9 mouse cellular contexts compared by ENCODE assay signal in genomic region chr5:143059182-143059581, GRCm38 (mm10). TPM values are rescaled to one million over a fixed set of nuclear protein-coding genes. Genes with fewer than 3 reads are reported as not detected.
DNase-seq lines count a peak whose midpoint lies in the region; ATAC-seq and TF ChIP-seq lines count a peak whose summit lies in the region.
"Had no signal": no experiment of that assay in that cellular context is flagged by ENCODE, and none has a peak within 500 bp of the region (broad histone marks: within the 10 kb centered on the region; RNA-seq: fewer than 3 reads in every experiment).

No protein-coding gene starts in this region.

- no peak overlapping the region for H3K4me2 ChIP-seq in hindbrain, embryonic 12.5 days (replicated peaks)
- no peak overlapping the region for H3K4me2 ChIP-seq in hindbrain, embryonic 16.5 days (ENCODE audit: low read length)
- H3K4me2 ChIP-seq in CH12.LX (ENCODE audit: insufficient read depth, low read depth, poor library complexity, severe bottlenecking) = 0 out of 2 replicates have a peak overlapping the region, but pooled peaks have one; percentile 11

- in situ Hi-C loops in CH12.LX (cut with MboI; ENCODE audit: low pct_ligation_motif_present, low pct_unique_long_range_greater_than_20kb, low sequenced_read_pairs) = no loop called here

- TF ChIP-seq EP300 in CH12.LX (IDR thresholded peaks at IDR 0.05; ENCODE audit: low read length) = no peak

- H3K27ac ChIP-seq in hindbrain, embryonic 12.5 days = 0 out of 2 replicates have a peak overlapping the region, but pooled peaks have one; percentile 7
- no peak overlapping the region for H3K27ac ChIP-seq in hindbrain, embryonic 16.5 days (ENCODE audit: low read depth, low read length)
- H3K27ac ChIP-seq in CH12.LX (ENCODE audit: insufficient read depth, low read depth) = peak overlapping the region; percentile 73
- H3K27ac ChIP-seq in liver, adult 2 months (replicated peaks; ENCODE audit: insufficient read depth, low read depth, low read length) = peak overlapping the region; percentile 69

- H3K9ac ChIP-seq in hindbrain, embryonic 12.5 days = no peak overlapping the region
- H3K9ac ChIP-seq in hindbrain, embryonic 16.5 days (ENCODE audit: low read depth, low read length) = no peak overlapping the region
- H3K9ac ChIP-seq in CH12.LX (ENCODE audit: insufficient read depth, low read depth) = peak overlapping the region; percentile 7; the same call in 1 of the 2 replicates
- H3K9ac ChIP-seq in liver, adult 2 months (ENCODE audit: low read depth, low read length) = no peak overlapping the region

- no peak for ATAC-seq in hindbrain, embryonic 12.5 days (ENCODE audit: low FRiP score)
- ATAC-seq in hindbrain, embryonic 16.5 days = no peak

- H3K27me3 ChIP-seq in hindbrain, embryonic 12.5 days = no peaks in the 10 kb centered on the region
- no peaks in the 10 kb centered on the region for H3K27me3 ChIP-seq in hindbrain, embryonic 16.5 days (replicated peaks; ENCODE audit: control insufficient read depth, insufficient read depth, low read length)
- no peaks in the 10 kb centered on the region for H3K27me3 ChIP-seq in CH12.LX (replicated peaks)
- H3K27me3 ChIP-seq in liver, adult 2 months (ENCODE audit: control insufficient read depth, insufficient read depth, low read length) = no peaks in the 10 kb centered on the region

- no peak overlapping the region for H3K4me3 ChIP-seq in hindbrain, embryonic 12.5 days
- no peak overlapping the region for H3K4me3 ChIP-seq in hindbrain, embryonic 16.5 days (ENCODE audit: low read length)
- H3K4me3 ChIP-seq in CH12.LX (replicated peaks in 1 of 3; ENCODE audit: low read depth in 2 of 3, low read length in 2 of 3, poor library complexity in 1 of 3) = no peak overlapping the region
- H3K4me3 ChIP-seq in liver, adult 2 months (ENCODE audit: insufficient read depth, low read depth, low read length) = no peak overlapping the region

- no peak for TF ChIP-seq POLR2A in CH12.LX (IDR thresholded peaks at IDR 0.05; ENCODE audit: low read depth, low read length)
- no peak for TF ChIP-seq POLR2A in liver, adult 2 months (IDR thresholded peaks at IDR 0.05; ENCODE audit: extremely low read depth, insufficient read depth, low read length)

- TF ChIP-seq CTCF in CH12.LX (conservative IDR thresholded peaks at IDR 0.05 in 1 of 2, IDR thresholded peaks at IDR 0.05 in 1 of 2; ENCODE audit: low read depth in 2 of 2, low read length in 2 of 2) = no peak
- no peak for TF ChIP-seq CTCF in liver, adult 2 months (IDR thresholded peaks at IDR 0.05; ENCODE audit: low read depth, low read length)

- no peak for TF ChIP-seq RAD21 in CH12.LX (IDR thresholded peaks at IDR 0.05; ENCODE audit: low read depth, low read length)

- intact Hi-C loops in left cerebral cortex, postnatal 25 days (cut with DNase I) = no loop called here

- peaks cover 7% of the 10 kb centered on the region; the same call in 1 of the 2 replicates for H3K4me1 ChIP-seq in hindbrain, embryonic 12.5 days
- peaks cover 12% of the 10 kb centered on the region for H3K4me1 ChIP-seq in hindbrain, embryonic 16.5 days (ENCODE audit: control insufficient read depth, insufficient read depth, low read depth, low read length)
- H3K4me1 ChIP-seq in CH12.LX (ENCODE audit: control insufficient read depth in 1 of 2, insufficient read depth in 2 of 2) = peaks cover 38 to 95% of the 10 kb centered on the region in 2 experiments
- peaks cover 11% of the 10 kb centered on the region for H3K4me1 ChIP-seq in liver, adult 2 months (ENCODE audit: control insufficient read depth, insufficient read depth, low read length)

- peaks cover 3% of the 10 kb centered on the region; the same call in 1 of the 2 replicates for H3K79me2 ChIP-seq in CH12.LX (replicated peaks; ENCODE audit: control insufficient read depth, extremely low read depth, insufficient read depth, poor library complexity, severe bottlenecking)
- no peaks in the 10 kb centered on the region for H3K79me2 ChIP-seq in liver, adult 2 months (ENCODE audit: control insufficient read depth, insufficient read depth, low read length)

- dilution Hi-C loops in CH12.LX (cut with MboI; ENCODE audit: extremely low pct_ligation_motif_present, extremely low pct_unique_long_range_greater_than_20kb, low sequenced_read_pairs) = no loop called here

- H3K36me3 ChIP-seq in hindbrain, embryonic 12.5 days = peaks cover 22% of the 10 kb centered on the region
- no peaks in the 10 kb centered on the region for H3K36me3 ChIP-seq in hindbrain, embryonic 16.5 days (ENCODE audit: control insufficient read depth, insufficient read depth, low read length)
- peaks cover 21 to 55% of the 10 kb centered on the region in 2 experiments for H3K36me3 ChIP-seq in CH12.LX (replicated peaks in 1 of 2; ENCODE audit: control insufficient read depth in 1 of 2, insufficient read depth in 1 of 2, low read length in 1 of 2)
- H3K36me3 ChIP-seq in liver, adult 2 months (ENCODE audit: control insufficient read depth, insufficient read depth, low read length) = peaks cover 29% of the 10 kb centered on the region

- DNase-seq in CH12.LX (ENCODE audit: extremely low read depth) (no peak), adipocyte (ENCODE audit: low spot score) (peak; percentile 53)
- no peak for DNase-seq in liver, adult 2 months (ENCODE audit: extremely low read depth, low read depth, low spot score)
- no peak for DNase-seq in urinary bladder, adult 2 months (ENCODE audit: low spot score)
- no peak for DNase-seq in left cerebral cortex, postnatal 25 days (ENCODE audit: low spot score in 2 of 2)
- DNase-seq in layer of hippocampus, postnatal 25 days (ENCODE audit: extremely low spot score in 1 of 2, low spot score in 1 of 2) = no peak
- DNase-seq: thymus, postnatal 14 days had no signal

- no peaks in the 10 kb centered on the region for H3K9me3 ChIP-seq in hindbrain, embryonic 12.5 days (replicated peaks)
- H3K9me3 ChIP-seq in hindbrain, embryonic 16.5 days (ENCODE audit: control insufficient read depth, low read length) = no peaks in the 10 kb centered on the region
- no peaks in the 10 kb centered on the region for H3K9me3 ChIP-seq in CH12.LX (replicated peaks; ENCODE audit: low read length)

TF ChIP-seq in CH12.LX, 34 proteins besides CTCF, POLR2A, EP300 and RAD21:
- TF ChIP-seq MAFK (IDR thresholded peaks at IDR 0.05; ENCODE audit: insufficient replicate concordance, low read length) (no peak), NELFE (IDR thresholded peaks at IDR 0.05; ENCODE audit: low read depth, low read length) (no peak), MXI1 (IDR thresholded peaks at IDR 0.05; ENCODE audit: low read depth, low read length) (peak; percentile 21; the same call in 1 of the 2 replicates), JUND (conservative IDR thresholded peaks at IDR 0.05; ENCODE audit: low read depth, low read length) (no peak), KAT2A (IDR thresholded peaks at IDR 0.05; ENCODE audit: insufficient replicate concordance, low read length) (no peak), BHLHE40 (IDR thresholded peaks at IDR 0.05; ENCODE audit: low read depth, low read length) (no peak), IRF4 (IDR thresholded peaks at IDR 0.05; ENCODE audit: low read depth, low read length) (no peak)

RNA-seq across cellular contexts. Expression of gene Rnf216, which starts 53.6 kb away (rescaled TPM):
- polyA plus RNA-seq in hindbrain, embryonic 12.5 days (2016; fragmentation: Nextera tagmentation; extraction: Ambion mirVana) = 49.4 and 51.1 TPM in 2 replicates
- polyA plus RNA-seq in hindbrain, embryonic 16.5 days (2015; fragmentation: Nextera tagmentation; extraction: Ambion mirVana) = 27.2 and 31.0 TPM in 2 replicates
- total RNA-seq in CH12.LX (2012; rRNA removed) = 18.2 and 18.3 TPM in 2 replicates
- 15.5 and 17.6 TPM in 2 replicates for total RNA-seq in CH12.LX (2014; rRNA removed)
- 30.7 and 33.2 TPM in 2 replicates for polyA plus RNA-seq in CH12.LX (2012; ENCODE audit: insufficient read length, low read depth)
- 10.8 and 11.5 TPM in 2 replicates for total RNA-seq in liver, adult 2 months (2014; rRNA removed)
- 10.4 and 12.1 TPM in 2 replicates for polyA plus RNA-seq in liver, adult 2 months (2012; rRNA removed)
- polyA plus RNA-seq in urinary bladder, adult 2 months (2012; rRNA removed) = 25.0 and 26.2 TPM in 2 replicates
- total RNA-seq in left cerebral cortex, postnatal 25 days (2021) = 10 to 100 TPM; 42.6 to 42.8 TPM
- total RNA-seq in layer of hippocampus, postnatal 25 days (2021) = 10 to 100 TPM; 46.6 to 47.5 TPM
